Mouse (Mus musculus) liver, embryonic 14.5 days (tissue): ENCODE data around the gene Picalm. TPM values are rescaled to one million over a fixed set of nuclear protein-coding genes. Genes with fewer than 3 reads are reported as not detected.

Experiments used
- ATAC-seq: fragments of 200-750 bp; cut with Nextera tagmentation; 2 replicates; pipeline ENCODE4 v1.8.0; 2017; ENCODE audit warnings: moderate number of reproducible peaks, mild to moderate bottlenecking, moderate library complexity; ENCODE audit not compliant: insufficient read depth
- DNase-seq, 3 experiments: peaks; one replicate each; pipeline ENCODE4 v3.0.0-alpha.2; 2012 to 2013; ENCODE audit warnings: low read depth in 3 of 3, low spot score in 3 of 3
- H3K27ac ChIP-seq: fragments of 300-500 bp; sonication (generic); 2 replicates; pipeline ENCODE4 v1.5.1; 2014; ENCODE audit warnings: moderate library complexity, mild to moderate bottlenecking, control low read depth, inconsistent platforms
- H3K27me3 ChIP-seq: fragments of 300-500 bp; sonication (generic); 2 replicates; pipeline ENCODE4 v1.6.1; 2014; ENCODE audit warnings: mild to moderate bottlenecking, low read length, moderate library complexity; ENCODE audit not compliant: control insufficient read depth, insufficient read depth
- H3K36me3 ChIP-seq: fragments of 300-500 bp; sonication (generic); replicated peaks from 2 replicates; pipeline ENCODE4 v1.6.1; 2014; ENCODE audit warnings: low read depth; ENCODE audit not compliant: control insufficient read depth, insufficient read depth
- H3K4me1 ChIP-seq, 2 experiments: fragments of 200-500 bp in 1 of 2; fragments of 300-500 bp in 1 of 2; sonication (generic) in 1 of 2; replicated peaks; 2 replicates each; pipeline ENCODE4 v1.6.1; 2012 to 2014; ENCODE audit warnings: antibody characterized with exemption in 1 of 2, inconsistent platforms in 1 of 2, low read length in 1 of 2; ENCODE audit not compliant: control insufficient read depth in 2 of 2, insufficient read depth in 2 of 2
- H3K4me2 ChIP-seq: fragments of 300-500 bp; sonication (generic); 2 replicates; pipeline ENCODE4 v1.6.1; 2014; ENCODE audit warnings: low read depth, mild to moderate bottlenecking, control low read depth, moderate library complexity
- H3K4me3 ChIP-seq, 2 experiments: fragments of 200-500 bp in 1 of 2; fragments of 300-500 bp in 1 of 2; sonication (generic) in 1 of 2; 2 replicates each; pipeline ENCODE4 v1.5.1; 2012 to 2014; ENCODE audit warnings: low read depth in 2 of 2, low read length in 2 of 2, mild to moderate bottlenecking in 2 of 2, control low read depth in 1 of 2, inconsistent platforms in 1 of 2, moderate library complexity in 1 of 2; ENCODE audit not compliant: insufficient read depth in 1 of 2
- H3K9ac ChIP-seq: fragments of 300-500 bp; sonication (generic); replicated peaks from 2 replicates; pipeline ENCODE4 v1.6.1; 2014; ENCODE audit warnings: mild to moderate bottlenecking, control low read depth, moderate library complexity
- H3K9me3 ChIP-seq: fragments of 300-500 bp; sonication (generic); 2 replicates; pipeline ENCODE4 v1.6.1; 2016; ENCODE audit warnings: low read length, mixed read lengths; ENCODE audit not compliant: control insufficient read depth
- CTCF ChIP-seq: IDR thresholded peaks from 2 replicates; pipeline ENCODE4 v1.5.1; 2016; ENCODE audit warnings: antibody characterized with exemption, low read depth, control low read depth
- EP300 ChIP-seq: IDR thresholded peaks from 2 replicates; pipeline ENCODE4 v1.6.1; 2016; ENCODE audit warnings: antibody characterized with exemption, low read depth
- WGBS: fragments of 180-500 bp; shearing (Covaris S2); extraction: QIAGEN DNeasy Blood & Tissue Kit; methylation state at CpG from one replicate; pipeline ENCODE4 v1.1.7; 2014; ENCODE audit not compliant: insufficient replicate concordance; 5-methylcytosine and 5-hydroxymethylcytosine counted together
- polyA plus RNA-seq, 2 experiments: library from polyadenylated mRNA; depleted of rRNA in 1 of 2; stranded (reverse) in 1 of 2; unstranded in 1 of 2; fragments of >200 nt; fragmentation: Nextera tagmentation in 1 of 2; extraction: Ambion mirVana in 1 of 2; gene quantifications; 2 replicates each; pipeline versions ENCODE4 v1.2.1 to v1.2.3; 2012 to 2014

Gene Picalm
- polyA plus RNA-seq, 2 experiments, result 61.5 to 138 TPM

DNA sequence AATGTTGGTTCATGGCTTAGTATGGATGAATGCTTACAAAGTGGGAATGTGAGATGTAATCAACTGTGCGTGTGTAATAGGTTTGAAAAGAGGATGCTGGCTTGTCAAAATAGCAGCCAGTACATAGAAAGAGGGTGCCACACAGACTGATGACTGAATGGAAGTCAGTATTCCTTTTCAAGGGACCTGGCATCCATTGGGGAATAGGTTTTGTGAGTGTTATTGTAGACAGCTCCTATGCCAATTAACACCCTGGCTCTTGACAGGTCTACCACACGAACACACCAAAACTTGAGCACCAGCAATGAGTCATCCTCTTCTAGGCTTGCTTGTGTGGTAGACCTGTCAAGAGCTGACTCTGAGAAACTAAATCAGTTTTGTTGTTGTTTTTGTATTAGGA lies 45.6 kb downstream of the Picalm start:
- WGBS, result 93% methylated on average over 2 of the region's 2 CpGs
- Histone ChIP-seq H3K9me3 (no peaks in the 10 kb centered on the region), H3K4me1 (no peaks in the 10 kb centered on the region), H3K27me3 (no peaks in the 10 kb centered on the region), H3K36me3 (peaks cover 70% of the 10 kb centered on the region), H3K27ac (no peak overlapping the region), H3K9ac (no peak overlapping the region), H3K4me3 (no peak overlapping the region), H3K4me2 (no peak overlapping the region)
- DNase-seq (no peak), ATAC-seq (no peak)
- no peak for TF ChIP-seq EP300
- no peak for TF ChIP-seq CTCF

DNA sequence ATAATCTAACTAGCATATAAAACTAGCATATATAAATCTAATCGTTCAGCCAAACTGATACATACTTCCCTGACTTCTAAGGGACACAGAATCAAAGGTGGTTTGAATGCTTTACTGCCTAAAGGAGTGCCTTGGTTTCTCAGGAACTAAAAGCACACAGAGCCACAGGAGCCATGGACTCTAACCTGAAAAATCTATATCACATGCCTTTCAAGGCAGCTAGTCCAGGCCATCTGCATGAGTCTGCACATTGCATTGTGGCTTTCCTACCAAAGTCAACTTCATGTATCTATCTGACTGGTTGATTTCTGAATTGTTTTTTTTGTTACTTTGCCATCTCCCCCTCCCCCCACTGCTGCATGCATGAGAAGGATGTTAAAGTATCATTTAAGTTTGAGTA lies 50.6 kb downstream of the Picalm start:
- DNase-seq (no peak), ATAC-seq (no peak)
- no peaks in the 10 kb centered on the region for H3K4me1 ChIP-seq
- H3K4me3 ChIP-seq, result no peak overlapping the region
- H3K36me3 ChIP-seq, result peaks cover 73% of the 10 kb centered on the region
- H3K27me3 ChIP-seq, result no peaks in the 10 kb centered on the region
- no peak overlapping the region for H3K27ac ChIP-seq
- H3K9ac ChIP-seq, result no peak overlapping the region
- TF ChIP-seq CTCF, result no peak
- TF ChIP-seq EP300, result no peak
- no peak overlapping the region for H3K4me2 ChIP-seq
- 96% methylated on average over 1 of the region's 1 CpGs for WGBS
- H3K9me3 ChIP-seq, result no peaks in the 10 kb centered on the region

GRCm38 (mm10) chr7:90200251-90200650 lies 70.2 kb downstream of the Picalm start:
- H3K27me3 ChIP-seq, result no peaks in the 10 kb centered on the region
- no peak overlapping the region for H3K27ac ChIP-seq
- no peak for DNase-seq
- WGBS, result 90% methylated on average over 5 of the region's 5 CpGs
- TF ChIP-seq EP300 (no peak), CTCF (no peak)
- no peak for ATAC-seq
- peaks cover 81% of the 10 kb centered on the region for H3K36me3 ChIP-seq
- H3K4me1 ChIP-seq, result no peaks in the 10 kb centered on the region
- H3K4me2 ChIP-seq, result no peak overlapping the region
- no peaks in the 10 kb centered on the region for H3K9me3 ChIP-seq
- no peak overlapping the region for H3K9ac ChIP-seq
- H3K4me3 ChIP-seq, result no peak overlapping the region

DNA sequence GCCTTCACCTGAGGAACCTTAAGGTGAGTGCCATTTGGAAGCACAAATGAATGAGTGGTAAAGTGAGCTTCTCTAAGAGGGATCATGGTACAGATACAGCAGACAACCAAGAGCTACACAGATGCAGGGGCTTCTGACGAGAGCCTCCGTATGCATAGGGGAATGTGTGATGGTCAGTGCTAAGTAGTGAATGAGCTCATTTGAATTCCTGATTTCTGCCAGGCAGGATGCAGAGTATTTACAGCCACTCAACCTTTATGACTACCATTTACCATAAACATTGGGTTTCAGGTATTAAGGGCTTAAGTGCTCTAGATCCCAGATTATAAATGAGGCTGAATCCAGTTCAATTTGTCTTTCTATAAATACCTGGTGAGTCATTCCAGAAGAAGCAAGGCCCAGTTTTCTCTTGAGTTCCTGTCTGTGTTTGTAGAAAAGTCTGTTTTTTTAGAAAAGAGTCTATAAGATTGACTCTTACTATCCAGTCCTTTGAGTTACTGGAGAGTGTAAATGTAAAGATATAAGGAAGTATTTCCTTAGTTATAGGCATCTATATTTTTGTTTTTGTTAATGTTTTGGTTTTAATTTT lies 72.0 kb downstream of the Picalm start:
- Histone ChIP-seq H3K27me3 (no peaks in the 10 kb centered on the region), H3K36me3 (peaks cover 79% of the 10 kb centered on the region), H3K4me1 (no peaks in the 10 kb centered on the region; a peak in 2 of 4 replicates), H3K4me2 (no peak overlapping the region), H3K27ac (no peak overlapping the region), H3K9ac (no peak overlapping the region), H3K9me3 (no peaks in the 10 kb centered on the region), H3K4me3 (no peak overlapping the region)
- WGBS, result 86% methylated on average over 2 of the region's 2 CpGs
- ATAC-seq (no peak), DNase-seq (no peak)
- TF ChIP-seq EP300, result no peak
- TF ChIP-seq CTCF, result no peak

- ATAC-seq, result no peak
- Histone ChIP-seq H3K36me3 (peaks cover 80% of the 10 kb centered on the region), H3K4me1 (no peaks in the 10 kb centered on the region; a peak in 2 of 4 replicates)
Measured at GRCm38 (mm10) chr7:90203914-90204313, 73.9 kb downstream of the Picalm start.

More at GRCm38 (mm10) chr7:90203914-90204313, 73.9 kb downstream of the Picalm start:
- no peak overlapping the region for H3K4me2 ChIP-seq
- WGBS, result 28% methylated on average over 2 of the region's 2 CpGs
- H3K9ac ChIP-seq, result no peak overlapping the region
- TF ChIP-seq CTCF, result no peak
- no peak overlapping the region for H3K4me3 ChIP-seq
- no peaks in the 10 kb centered on the region for H3K9me3 ChIP-seq
- DNase-seq, result no peak
- H3K27me3 ChIP-seq, result no peaks in the 10 kb centered on the region
- H3K27ac ChIP-seq, result no peak overlapping the region
